Mouse (Mus musculus): ENCODE results near the gene Csnk2a2.

DNA sequence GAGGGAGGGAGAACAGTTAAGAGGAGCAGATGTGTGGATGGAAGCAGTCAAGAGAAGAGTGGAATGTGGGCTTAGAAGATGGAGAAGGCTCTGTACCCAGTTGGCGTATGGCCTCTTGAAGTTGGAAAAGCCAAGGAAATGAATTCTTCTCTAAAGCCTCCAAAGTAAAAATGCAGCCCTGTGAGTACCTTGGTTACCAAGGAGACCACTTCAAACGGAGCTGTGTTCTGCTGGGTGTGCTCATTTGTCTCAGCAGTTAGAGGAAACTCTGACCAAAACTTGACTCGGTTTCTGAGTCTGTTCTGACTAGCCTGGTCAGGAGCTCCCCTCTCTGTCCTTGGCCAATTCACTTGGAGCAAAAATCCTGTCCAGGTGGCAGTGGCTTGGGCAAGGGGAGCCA is 6.6 kb upstream of the Csnk2a2 start:
- no peak for TF ChIP-seq USF1 (IDR thresholded peaks at IDR 0.05; ENCODE audit: low read depth)
- no peak for TF ChIP-seq MYOD1 (IDR thresholded peaks at IDR 0.05; ENCODE audit: control insufficient read depth in 1 of 3, insufficient read length in 2 of 3, low read depth in 2 of 3)
- no peak for TF ChIP-seq POLR2A (IDR thresholded peaks at IDR 0.05; ENCODE audit: insufficient read length, low read depth)
- no peak for TF ChIP-seq TCF12 (IDR thresholded peaks at IDR 0.05; ENCODE audit: insufficient read depth, poor library complexity, severe bottlenecking)
- no peak for TF ChIP-seq SRF (IDR thresholded peaks at IDR 0.05; ENCODE audit: control insufficient read depth, insufficient read length, low read depth)
- TF ChIP-seq POLR2AphosphoS2 (IDR thresholded peaks at IDR 0.05; ENCODE audit: insufficient read length, low read depth) = no peak
- no peak for TF ChIP-seq TCF3 (IDR thresholded peaks at IDR 0.05; ENCODE audit: insufficient read length, low read depth)
- TF ChIP-seq E2F4 (IDR thresholded peaks at IDR 0.05; ENCODE audit: insufficient read depth) = no peak
- TF ChIP-seq MAX (IDR thresholded peaks at IDR 0.05; ENCODE audit: low read depth) = no peak
- TF ChIP-seq MYOG (IDR thresholded peaks at IDR 0.05; ENCODE audit: control insufficient read depth in 1 of 3, insufficient read depth in 1 of 3, insufficient read length in 2 of 3, low read depth in 2 of 3) = no peak

All from myocyte (in vitro differentiated cells).